Mouse (Mus musculus) WW6 (cell line): ENCODE results near the gene Enpp1.

ENCODE experiments used
- DNase-seq: peaks from one replicate; pipeline ENCODE4 v3.0.0-alpha.2; 2013; ENCODE audit warnings: low read depth, low spot score

Enpp1 gene

DNA sequence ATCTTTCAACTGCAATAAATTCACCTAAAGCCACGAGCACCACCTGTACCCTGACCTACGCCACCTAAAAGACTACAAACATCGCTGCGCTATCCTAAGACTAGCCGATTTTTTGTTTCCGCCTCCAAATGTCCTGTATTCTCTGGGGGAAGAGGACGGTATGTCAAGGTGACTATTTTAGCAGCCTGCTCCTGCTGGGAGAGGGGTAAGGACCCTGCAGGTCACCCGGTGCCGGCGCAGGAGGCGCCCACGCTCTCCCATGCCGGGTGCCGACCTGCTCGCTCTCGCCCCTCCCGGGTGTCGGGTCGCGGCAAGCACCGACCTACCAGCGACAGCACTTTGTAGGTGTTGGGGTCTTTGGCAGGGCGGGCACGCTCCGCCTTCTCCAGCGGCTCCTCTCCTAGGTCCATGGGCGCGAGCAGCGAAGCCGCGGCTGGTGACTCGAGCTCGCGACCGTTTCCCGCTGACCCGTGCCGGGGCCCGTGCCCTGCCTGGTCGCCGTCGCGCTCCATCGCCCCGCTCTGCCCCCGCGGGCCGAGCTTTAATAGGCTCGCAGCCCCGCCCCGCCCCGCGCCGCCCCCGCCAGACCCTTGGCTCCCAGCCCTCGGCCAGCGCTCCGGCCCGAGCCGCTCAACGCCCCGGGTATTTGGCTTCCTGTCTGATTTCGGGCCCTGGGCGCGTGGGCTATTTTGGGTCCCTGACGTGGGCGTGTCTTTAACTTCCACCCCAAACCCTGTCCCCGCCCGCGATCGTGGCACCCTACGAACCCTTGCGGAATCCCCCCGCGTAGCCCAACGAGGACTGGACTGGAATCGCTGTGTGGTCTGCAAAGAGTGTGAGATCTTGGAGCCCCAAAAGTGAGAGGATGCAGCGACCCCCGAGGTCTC lies at the start of gene Enpp1:
TSS of gene Enpp1 (minus strand) at position 680 of the 887 bp plus-strand sequence.
- DNase-seq = peak; percentile 43

DNA sequence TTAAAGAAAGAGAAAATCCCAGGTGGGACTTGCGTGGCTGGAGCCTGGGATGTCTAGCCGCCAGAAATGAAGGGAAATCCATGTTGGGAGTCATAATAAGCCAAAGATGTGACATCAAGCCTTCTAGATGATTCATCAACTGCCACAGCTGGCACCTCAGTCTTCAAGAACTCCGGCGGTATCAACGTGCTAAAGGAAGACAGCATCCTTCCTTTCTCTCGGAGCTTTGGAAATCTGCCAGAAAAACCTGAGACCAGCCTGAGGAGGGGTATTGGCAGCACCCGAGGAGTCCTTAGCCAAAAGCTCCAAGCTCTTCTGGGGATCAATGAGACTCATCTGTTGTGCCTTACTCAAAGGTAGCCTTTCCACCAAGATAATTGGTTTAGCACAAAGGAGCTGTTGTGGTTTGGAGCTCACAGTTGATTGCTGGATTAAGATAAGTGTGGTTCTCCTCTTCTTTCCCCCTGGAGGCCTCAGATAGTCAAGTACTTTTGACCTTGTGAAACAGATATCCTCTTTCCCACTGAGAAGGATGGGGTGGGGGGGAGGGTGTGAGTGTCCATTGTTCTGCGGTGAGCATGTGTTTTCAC lies 46.5 kb upstream of the Enpp1 start:
- no peak for DNase-seq

DNA sequence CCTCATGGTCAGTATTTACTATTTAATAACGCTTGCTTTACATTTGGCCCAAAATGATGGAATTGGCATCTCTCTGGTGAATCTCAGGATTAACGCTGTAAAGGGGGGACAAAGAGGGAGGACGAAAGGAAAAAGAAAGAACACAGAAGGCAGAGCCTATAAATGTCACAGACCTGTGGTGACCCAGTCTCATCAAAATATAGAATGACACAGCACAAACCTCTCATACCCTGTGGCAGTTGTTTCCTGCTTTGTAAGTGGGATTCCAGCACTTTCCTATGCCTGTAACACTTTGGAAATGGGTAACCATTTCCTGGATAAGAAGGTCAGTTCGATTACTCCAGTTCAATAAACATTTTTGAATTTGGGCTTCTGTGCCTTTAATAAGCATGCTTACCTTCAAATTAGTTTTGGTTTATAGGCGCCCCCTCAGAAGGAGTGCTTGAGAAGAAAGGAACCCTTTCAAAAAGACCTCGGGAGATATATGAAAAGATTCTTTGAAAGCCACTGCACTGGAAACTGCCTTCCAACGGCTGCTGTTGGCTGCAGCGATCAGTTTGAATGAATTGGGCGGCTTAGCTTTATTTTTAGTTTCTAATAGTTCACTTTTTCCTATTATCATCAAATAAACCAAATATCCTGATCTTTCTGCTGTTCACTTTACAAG lies 43.0 kb upstream of the Enpp1 start:
- DNase-seq = no peak

GRCm38 (mm10) chr10:24754251-24754835 lies 42.4 kb upstream of the Enpp1 start:
- no peak for DNase-seq

DNA sequence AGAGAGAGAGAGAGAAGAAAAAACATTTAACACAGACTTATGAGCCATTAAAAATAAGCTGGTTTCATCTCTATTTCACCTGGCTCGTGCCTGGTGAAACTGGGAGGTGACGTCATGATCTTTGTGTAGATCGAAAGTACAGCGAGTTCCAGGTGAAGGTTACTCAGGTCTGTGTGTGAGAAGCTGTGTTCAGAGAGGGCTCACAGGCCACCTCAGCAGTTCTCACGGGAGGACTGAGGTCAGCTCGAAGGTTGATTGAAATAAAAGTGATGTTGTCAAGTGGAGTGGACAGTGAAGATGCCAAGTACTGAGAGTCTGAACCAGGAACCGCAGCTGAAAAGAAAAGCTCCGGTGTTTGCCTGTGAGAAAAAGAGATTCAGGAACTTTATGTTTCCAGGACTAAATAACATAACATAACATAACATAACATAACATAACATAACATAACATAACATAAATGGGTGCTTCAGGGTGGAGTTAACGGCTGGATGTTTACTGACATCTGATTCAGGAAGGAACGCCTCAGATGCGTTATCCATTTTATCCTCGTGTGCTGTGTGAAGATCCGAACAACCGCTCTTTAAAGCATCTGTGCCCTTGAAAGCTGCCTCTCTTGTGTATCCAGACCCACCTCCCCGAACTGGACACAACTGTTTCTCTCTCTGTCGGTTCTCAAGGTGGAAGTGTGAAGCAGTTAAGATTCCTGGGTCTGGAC lies 41.7 kb upstream of the Enpp1 start:
- no peak for DNase-seq

GRCm38 (mm10) chr10:24742950-24743487 lies 31.1 kb upstream of the Enpp1 start:
- no peak for DNase-seq

GRCm38 (mm10) chr10:24741229-24742198 lies 29.6 kb upstream of the Enpp1 start:
- DNase-seq = no peak

DNA sequence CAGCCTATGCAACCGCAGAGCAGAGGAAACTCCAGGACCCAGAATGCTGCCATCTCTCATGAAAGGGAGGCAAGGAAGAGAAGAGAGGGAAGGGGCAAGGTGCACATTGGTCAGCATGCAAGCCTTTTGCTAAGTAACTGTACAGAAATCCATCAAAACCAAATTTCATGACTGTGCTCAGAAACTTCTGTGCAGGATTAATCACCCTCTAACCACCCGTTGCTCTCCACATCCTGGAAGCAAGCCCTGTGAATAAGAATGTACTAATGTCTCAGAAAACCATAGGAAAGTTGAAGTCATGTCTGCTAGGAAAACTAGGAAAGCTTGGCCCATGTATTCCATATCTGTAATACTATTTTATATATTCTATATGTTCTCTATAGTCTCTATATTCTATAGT lies 27.2 kb upstream of the Enpp1 start:
- DNase-seq = no peak

- no peak for DNase-seq
Measured at GRCm38 (mm10) chr10:24738456-24738855, 26.5 kb upstream of the Enpp1 start.

- DNase-seq = no peak
Measured at GRCm38 (mm10) chr10:24735027-24735777, 23.2 kb upstream of the Enpp1 start.

- DNase-seq = no peak
Measured at GRCm38 (mm10) chr10:24727478-24727877, 15.5 kb upstream of the Enpp1 start.

DNA sequence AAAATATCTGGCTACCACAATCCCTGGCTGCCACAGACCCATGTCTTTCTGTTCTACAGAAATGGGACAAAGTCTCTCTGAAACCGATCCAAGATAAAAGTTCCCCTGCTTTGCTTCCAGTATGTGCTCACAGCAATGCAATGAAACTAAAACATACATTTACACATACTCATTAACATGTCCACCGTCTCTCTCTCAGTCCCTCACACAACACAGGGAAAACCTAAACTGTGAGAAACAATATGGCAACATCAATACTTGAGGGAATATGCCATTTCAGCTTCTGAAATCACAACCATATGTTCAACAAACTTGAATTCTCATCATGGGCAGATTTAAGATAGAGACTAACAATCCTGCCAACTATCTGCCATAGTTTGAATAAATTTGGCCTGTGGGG lies 13.2 kb upstream of the Enpp1 start:
- DNase-seq = no peak

DNA sequence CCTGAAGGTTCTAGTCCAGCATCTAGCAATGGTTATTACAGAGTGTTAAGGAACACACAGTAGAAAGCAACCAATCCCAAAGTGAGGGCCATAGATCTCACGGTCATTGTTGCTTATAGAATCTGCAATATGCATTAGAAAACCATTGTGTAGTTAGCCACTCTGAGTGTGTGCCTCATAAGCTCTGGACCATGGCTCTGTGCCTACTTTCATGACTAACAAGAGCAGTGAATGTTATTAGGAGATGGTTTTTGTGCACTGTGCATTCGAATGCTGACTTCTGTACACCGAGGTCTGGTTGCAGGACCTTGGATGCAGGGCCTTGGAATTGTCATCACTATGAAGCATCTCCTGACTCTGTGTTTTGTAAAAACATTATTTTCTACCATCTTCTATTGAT lies 9.9 kb upstream of the Enpp1 start:
- no peak for DNase-seq

- no peak for DNase-seq
Measured at GRCm38 (mm10) chr10:24719383-24719782, 7.4 kb upstream of the Enpp1 start.

DNA sequence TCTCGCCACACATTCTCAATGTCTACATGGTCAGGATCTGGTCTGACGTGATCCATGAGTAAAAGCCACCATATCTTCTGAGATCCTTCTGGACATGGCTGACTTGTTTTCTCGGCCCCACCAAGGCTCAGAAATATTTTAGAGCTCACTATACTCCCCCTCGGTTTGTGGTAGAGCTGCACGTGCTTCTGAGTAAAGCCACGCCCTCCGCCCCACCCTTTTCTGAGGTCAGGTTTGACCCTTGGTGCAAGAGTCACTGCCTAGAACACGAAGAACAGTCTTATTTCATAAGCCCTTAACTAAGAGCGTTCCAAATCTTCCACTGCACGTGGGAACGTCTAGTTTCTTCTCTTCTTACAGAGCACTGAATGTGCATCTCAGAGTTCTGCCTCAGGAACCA lies 6.8 kb upstream of the Enpp1 start:
- DNase-seq = no peak

- DNase-seq = no peak
Measured at GRCm38 (mm10) chr10:24718058-24718457, 6.1 kb upstream of the Enpp1 start.

DNA sequence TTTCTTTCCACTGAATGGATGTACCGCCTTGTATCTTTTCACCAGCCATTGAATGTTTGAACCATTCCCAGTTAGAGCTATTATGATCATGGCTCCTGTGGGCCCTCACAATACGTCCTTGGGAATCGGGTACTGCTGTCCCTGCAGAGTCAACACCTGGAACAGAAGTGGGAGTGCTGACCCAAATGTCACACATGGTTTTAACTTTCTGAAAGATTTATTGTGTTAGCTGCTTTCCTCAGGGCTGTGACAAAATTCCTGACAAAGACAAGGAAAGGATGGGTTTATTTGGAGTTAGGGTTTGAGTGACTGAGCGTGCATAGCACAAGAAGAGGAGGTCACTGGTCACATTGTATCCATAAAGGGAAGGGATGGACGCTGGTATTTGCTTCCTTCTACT lies 4.3 kb upstream of the Enpp1 start:
- DNase-seq = no peak

DNA sequence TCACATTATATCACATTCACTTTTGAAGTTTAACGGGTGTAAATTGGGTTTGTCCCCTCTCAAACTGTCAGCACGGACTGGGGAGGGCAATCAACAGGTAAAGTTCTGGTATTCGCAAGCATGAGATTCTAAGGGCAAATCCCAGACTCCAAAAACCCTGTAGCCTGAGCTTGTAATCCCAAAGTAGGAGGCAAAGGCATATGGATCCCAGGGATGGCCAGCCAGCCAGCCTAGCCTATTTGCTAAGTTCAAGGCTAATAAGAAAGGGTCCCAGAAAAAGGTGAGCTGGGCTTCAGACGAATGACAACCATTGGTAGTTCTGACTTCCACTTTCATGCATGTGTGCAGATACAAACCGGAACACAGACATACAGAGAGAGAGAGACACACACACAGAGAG lies 942 bp upstream of the Enpp1 start:
- no peak for DNase-seq

- DNase-seq = no peak
Measured at GRCm38 (mm10) chr10:24712367-24712761, 405 bp upstream of the Enpp1 start.
